Mouse (Mus musculus): ENCODE measurements at regions not wholly inside any gene's neighbourhood (a gene's known extent, or its start where the extent isn't known, plus 50 kb on each side); places are given as distances from the start of the nearest gene placed in this dataset.

DNA sequence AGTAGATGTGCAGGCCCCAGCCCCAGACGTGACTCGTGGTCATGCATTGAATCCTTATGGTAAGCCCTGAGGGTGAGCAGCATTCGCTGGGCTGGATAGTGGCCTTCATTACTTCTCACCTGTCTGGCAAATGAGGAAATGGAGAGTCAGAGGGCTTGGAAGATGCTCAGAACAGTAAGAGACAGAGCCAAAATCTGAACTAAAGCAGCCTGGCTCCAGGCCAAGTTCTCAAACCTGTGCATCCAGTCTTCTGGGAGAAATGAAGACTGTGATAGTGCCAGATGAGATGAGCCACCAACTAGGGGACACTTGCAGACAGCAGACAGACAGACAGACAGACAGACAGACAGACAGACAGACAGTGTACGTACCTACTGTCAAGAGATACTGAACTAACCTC, 137.1 kb downstream of the Wscd1 start:
- DNase-seq (ENCODE audit: low spot score) = no peak

DNA sequence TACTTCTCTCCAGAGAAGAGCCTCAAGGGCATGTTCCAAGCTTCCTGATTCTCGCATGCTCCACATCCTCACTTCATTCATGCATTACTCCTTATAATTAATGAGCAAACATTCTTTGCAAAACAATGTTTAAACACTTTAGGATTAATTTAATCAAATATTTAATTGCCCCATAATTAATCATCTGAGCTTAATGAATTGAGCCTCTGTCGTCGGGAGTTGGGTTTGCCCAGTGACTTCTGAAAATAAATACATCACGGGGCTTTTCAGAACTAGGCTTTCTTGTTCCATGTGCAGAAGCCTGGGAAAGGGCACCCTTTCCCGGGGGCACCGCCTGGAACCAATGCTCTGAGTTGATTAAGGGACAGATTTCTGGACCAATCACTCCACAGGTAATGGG, 135.1 kb downstream of the Wscd1 start:
- DNase-seq (ENCODE audit: low spot score) = no peak

DNA sequence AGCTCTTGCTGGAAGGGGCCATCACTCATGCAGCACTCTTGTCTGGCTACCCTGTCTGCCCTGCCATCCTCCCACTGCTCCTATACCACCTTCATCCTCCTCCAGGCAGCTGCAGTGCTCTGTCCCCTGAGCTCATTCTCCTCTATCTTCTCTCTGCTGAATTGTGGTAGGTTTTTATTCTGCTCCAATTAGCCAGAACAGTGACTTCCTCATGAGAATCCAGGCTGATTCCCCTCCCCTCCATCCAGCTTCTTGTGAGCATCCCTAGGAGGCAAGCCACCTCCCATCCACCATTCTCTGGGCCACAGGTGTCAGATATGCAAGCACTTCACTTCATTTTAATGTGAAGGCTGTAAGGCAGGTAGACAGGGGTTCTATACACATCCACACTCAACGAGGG, 132.1 kb downstream of the Wscd1 start:
- DNase-seq (ENCODE audit: low spot score) = no peak

DNA sequence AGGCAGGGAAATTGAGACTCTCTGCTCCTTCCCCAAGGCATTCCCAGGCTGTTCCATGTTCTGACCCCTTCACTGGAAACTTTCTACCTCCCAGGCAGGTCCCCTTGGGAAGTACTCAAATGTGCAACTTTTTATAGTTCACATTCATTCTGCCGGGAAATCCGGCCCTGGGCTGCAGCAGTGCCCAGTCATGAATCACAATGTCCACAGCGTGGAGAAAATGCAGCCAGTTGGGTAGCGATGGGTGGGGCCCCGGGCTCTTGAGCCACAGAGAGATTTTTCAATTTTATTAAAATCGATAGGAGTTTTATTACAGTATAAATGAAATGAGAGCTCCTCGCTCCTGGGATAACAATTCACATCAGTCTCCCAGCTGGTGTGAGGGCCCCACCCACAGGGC, 121.6 kb downstream of the Wscd1 start:
- no peak for DNase-seq (ENCODE audit: low spot score)

DNA sequence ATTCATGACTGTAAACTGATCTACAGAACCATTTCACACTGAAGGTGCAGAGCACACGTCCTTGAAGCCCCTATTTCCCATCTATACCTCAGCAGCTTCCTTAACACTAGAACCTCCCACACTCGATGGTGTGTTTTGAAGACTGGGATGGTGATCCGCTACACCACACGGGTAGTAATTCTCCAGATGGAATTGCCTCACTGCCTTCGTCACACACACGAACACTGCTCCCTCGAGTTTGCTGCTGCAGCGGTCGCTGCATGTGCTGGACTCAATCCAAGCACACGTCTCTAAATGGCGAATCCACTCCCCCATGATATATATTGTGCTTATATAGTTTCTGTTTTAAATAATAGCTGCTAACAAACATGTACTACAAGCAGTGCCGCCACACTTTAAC, 117.0 kb downstream of the Wscd1 start:
- no peak for DNase-seq (ENCODE audit: low spot score)

DNA sequence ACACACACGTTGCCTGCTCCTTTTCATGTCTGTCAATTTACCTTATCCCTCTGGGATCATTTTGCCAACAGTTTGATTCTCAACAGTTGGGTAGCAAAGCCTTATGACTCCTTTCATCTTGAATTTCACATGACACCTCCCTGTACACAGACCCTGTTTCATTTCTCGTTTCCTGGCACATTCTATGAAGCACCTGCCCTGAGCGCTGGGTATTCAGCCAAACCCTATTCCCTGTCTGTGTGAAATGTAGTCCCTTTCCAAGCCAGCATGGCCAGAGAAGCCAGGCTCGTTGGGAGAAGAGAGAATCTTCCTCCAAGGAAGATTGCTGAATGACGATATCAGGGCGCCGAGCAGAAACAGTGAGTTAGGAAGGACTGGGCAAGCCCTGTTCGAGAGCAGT, 108.2 kb downstream of the Wscd1 start:
- DNase-seq (ENCODE audit: low spot score) = no peak

DNA sequence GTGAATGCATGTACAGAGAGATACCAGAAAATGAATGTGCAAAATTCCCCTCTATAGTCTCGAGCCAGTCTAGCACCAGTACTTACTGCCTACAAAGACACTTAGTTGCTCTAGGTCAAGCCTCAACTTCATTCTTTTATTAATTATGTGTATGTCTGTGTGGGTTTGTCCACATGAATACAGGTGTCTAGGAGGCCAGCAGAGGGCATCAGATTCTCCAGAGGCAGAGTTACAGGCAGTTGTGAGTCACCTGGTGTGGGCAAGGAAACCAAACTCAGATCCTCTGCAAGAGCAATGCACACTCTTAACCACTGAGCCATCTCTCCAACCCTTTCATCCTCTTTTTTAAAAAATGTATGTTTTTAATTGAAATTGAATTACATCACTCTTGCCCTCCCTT, 105.8 kb downstream of the Wscd1 start:
- DNase-seq (ENCODE audit: low spot score) = no peak

DNA sequence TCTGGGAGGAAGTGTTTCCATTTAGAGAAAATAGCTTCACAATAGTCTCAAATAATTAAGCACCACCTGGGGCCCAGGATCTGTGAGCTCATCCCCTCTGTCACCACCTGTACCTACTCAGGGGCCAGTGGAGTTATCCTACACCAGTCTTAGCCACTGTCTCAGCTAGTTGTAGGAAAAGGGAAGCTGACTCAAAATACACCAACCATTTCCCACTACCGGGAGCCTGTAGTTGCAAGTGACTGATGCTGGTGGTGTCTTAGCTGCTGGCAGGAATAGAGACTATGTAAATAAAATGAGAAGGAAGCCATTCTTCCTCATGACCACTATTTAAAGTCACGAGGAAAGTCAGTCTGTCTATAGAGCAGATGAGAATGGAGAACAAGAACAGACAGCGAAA, 105.3 kb downstream of the Wscd1 start:
- DNase-seq (ENCODE audit: low spot score) = no peak

DNA sequence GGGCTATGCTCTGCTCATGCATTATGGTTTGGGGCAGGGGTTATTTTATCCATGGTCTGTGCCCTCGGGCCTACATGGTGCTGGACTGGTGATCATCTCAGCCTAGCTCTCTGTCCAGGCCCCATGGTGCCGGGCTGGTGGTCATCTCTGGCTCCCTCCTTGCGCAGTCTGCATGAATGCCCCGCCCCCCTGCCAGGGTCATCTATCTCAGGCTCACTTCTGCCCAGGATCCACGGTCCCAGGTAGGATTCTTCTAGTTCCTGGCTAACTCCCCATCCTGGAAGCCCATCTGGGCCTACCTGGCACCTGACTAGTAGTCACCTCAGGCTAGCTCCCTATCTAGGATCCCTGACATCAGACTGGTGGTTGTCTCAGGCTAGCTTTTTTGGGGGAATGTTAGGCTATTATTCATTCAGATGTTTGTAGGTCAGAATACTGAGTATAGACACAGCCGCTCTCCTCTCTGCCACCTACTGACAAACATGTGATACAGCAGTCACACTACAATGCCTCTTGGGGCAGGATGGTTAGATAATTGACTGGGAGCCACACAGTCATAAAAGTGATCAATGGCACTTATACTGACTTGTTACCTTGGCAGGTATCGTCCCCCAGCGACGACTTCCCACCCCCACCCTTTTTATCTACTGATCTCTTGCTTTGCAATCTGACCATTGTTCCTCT, 98.1 kb downstream of the Wscd1 start:
- no peak for DNase-seq (ENCODE audit: low spot score)

DNA sequence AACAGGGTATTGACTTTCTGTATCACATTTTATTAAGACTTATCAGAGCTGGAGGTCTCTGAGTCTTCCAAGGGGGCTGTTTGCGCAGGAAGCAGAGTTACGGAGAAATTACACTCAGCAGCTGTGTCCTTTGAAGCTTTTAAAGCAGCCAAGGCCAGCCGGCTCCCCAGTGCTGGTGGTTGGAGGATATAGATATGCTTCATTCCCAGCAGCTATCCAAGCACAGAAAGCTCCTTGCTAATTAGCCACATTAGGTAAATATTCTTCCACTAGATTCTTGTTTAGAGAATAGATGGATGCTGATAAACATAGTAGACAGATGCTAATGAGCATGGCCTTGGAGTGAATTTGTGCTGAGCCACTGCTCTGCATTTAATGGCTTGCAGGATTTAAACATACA, 96.8 kb downstream of the Wscd1 start:
- DNase-seq (ENCODE audit: low spot score) = no peak

DNA sequence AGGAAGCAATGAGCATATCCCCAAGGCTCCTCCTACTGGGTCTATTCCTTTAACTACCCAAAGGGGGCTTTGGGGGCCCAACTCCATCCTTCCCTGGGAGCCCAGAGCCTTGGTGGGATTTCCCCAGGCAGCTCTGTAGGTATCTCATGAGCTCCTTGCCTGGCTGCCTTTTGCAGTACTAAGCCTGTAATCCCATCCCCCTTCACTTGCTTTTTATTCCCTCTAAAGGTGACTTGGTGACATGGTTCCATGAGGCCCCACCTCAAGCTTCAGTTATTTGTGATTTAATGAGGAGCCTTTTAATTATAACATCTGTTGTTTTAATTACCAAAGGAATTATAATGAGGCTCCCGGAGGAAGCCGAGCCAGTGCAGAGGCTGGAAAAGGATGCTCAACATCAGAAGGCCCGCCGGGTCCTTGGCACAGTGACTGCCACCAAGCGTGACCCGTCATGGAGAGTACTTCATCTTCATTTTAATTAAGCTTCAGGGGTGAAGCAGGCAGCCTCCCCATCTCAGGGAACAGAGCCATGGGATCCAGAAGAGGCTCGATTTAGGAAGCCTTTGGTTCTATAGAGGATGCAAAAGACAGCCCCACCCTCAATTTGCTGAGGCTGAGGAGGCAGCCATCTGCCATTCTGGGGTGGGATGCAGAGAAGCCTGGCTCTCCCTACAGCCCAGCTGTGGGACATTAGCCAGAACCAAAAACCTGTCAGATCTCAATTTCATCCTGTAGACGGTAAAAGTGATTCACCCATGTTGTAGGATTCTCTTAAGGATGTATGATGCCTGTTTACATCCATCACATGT, 91.1 kb downstream of the Wscd1 start:
- no peak for DNase-seq (ENCODE audit: low spot score)

All from layer of hippocampus, adult 11-12 months (tissue).